Mouse (Mus musculus) lung, adult 18-20 months (tissue): ENCODE data around the gene Itgb4.
A peak's percentile ranks its signal among the peaks of the same experiment; 100 is the strongest.

Experiments
- DNase-seq, 2 experiments: peaks; one replicate each; pipeline ENCODE4 v3.0.0; 2022; ENCODE audit warnings: mixed read lengths in 2 of 2

Gene Itgb4

GRCm38 (mm10) chr11:115971016-115971415, 3.5 kb upstream of the Itgb4 start:
- DNase-seq: no peak

DNA sequence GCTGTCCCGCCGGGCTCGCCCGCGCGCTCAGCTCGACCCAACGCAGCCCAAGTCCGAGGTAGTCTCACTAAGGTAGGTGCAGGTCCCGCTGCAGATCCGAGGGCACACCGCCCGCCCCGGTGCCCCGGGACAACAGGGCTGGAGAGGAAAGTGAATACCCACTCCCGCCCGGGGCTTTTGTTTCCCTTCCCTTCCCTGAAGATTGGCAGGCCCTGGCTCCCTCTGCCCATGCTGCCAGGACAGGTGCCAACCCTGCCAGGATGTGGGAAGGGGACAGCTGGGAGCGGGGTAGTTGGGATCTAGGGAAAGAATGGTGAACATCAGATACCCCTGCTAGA, 543 bp downstream of the Itgb4 start:
- no peak for DNase-seq

- no peak for DNase-seq
Measured at GRCm38 (mm10) chr11:115975544-115975943, 1.0 kb downstream of the Itgb4 start.

DNA sequence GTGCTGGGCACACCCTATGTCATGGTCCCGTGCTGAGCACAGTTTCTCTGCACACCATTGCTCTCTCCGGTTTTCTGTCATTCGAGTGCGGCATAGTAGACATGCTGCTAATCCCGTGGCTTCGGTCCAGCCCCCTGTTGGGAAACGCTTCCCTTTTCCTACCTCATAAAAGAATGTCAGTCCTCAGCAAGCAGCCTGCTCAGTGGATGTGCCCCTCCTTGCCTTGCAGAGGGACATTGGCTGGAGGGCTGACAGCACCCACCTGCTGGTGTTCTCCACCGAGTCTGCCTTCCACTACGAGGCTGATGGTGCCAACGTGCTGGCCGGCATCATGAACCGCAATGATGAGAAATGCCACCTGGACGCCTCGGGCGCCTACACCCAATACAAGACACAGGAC, 8.0 kb downstream of the Itgb4 start:
- DNase-seq: no peak

DNA sequence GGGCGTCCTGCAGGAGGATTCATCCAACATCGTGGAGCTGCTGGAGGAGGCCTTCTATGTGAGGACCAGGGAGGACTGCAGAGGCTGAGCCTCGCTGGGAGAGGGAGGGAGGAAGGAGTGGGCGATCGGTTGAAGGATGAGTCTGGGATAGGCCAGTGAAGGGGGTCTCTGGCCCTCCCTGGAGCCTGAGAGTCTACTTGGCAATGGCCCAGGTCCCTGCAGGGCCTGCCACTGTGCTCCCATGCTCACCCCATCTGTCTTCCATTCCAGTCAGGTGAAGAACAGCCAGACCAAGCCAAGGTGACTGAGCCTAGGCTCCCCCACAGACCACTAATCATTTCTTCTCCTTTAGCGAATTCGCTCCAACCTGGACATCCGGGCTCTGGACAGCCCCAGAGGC, 8.8 kb downstream of the Itgb4 start:
- DNase-seq: no peak

- DNase-seq: no peak
Measured at GRCm38 (mm10) chr11:115989686-115990085, 15.2 kb downstream of the Itgb4 start.

DNA sequence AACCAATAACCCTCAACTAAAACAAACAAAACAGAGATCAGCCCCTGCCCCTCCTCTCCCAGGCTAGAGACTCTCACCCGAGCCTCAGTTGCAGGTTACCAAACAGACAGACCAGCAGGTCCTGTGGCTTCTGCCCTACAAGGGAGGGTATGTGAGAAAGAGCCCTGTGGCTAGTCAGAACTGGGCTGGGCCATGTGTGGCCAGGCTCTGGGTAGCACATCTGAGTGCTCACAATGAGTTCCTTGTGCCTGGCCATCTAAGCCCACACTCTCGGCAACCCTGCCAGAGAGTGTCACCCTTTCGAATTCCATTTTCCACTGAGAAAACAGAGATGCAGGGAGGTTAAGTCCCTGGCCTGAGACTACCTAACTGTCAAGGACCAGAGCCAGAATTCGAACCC, 17.6 kb downstream of the Itgb4 start:
- DNase-seq: no peak

DNA sequence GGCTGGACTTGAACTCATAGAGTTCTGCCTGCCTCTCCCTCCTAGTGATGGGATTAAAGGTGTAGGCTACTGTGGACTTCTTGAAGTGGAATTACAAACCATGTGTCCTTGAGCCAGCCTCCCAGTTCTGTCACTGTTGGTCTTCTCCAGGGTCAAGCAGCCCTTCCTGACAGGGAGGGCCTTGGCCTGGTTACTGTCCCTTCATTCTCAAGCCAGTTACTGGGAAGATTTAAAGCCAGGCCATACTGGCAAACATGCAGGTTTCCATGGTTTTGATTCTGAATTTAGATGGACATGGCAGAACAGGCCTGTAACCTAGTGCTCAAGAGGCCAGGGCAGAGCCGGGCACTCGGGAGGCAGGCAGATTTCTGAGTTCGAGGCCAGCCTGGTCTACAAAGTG, 20.7 kb downstream of the Itgb4 start:
- DNase-seq: no peak

GRCm38 (mm10) chr11:115997047-115997446, 22.5 kb downstream of the Itgb4 start:
- DNase-seq: no peak

GRCm38 (mm10) chr11:115997662-115998061, 23.2 kb downstream of the Itgb4 start:
- no peak for DNase-seq

- no peak for DNase-seq
Measured at GRCm38 (mm10) chr11:115999027-115999426, 24.5 kb downstream of the Itgb4 start.

DNA sequence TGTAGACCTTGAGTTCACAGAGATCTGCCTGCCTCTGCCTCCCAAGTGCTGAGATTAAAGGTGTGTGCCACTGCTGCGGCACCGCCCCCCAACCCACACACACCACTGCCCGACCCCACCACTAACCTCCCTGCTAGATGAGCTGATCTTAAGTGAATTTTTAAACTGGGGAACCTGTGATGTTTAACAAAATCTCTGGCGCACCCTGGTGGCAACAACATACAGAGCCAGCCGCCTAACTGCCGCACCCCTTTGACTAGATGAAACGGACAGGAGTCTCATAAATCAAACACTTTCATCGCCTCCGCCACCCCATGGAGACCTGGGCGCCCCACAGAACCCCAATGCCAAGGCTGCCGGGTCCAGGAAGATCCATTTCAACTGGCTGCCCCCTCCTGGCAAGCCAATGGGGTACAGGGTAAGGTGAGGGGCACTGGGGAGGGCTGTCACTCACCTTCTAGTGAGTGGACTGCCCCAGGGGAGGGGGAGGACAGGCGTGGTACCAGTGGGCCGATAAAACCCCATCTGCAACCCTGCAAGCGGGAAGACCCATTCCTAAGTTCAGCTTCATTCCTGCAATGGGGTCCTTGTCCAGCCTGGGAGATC, 25.1 kb downstream of the Itgb4 start:
- peak; percentile 72 to 75 for DNase-seq

- no peak for DNase-seq
Measured at GRCm38 (mm10) chr11:116000607-116001006, 26.1 kb downstream of the Itgb4 start.

DNA sequence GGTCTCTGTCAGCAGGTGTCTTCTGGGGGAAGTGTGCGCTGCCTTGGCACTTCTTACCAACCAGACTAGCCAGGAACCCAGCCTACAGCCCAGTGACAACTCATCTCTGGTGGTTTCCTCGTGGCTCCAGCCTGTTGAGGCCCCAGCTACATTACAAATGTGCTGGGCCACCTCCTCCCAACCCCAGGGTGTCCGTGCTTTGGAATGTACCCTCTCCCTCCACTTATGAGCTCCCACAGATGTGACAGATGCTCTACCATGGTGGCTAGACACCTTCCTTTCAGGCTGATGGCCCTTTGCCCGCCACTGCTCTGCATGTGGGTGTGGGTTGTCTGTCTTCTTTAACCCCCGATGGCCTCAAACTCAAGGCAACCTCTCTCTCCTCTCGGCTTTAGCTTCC, 27.2 kb downstream of the Itgb4 start:
- no peak for DNase-seq

GRCm38 (mm10) chr11:116002894-116003293, 28.4 kb downstream of the Itgb4 start:
- no peak for DNase-seq

- DNase-seq: no peak
Measured at GRCm38 (mm10) chr11:116004186-116004823, 29.8 kb downstream of the Itgb4 start.

GRCm38 (mm10) chr11:116004840-116005700, 30.6 kb downstream of the Itgb4 start:
- DNase-seq: peak; percentile 84 to 88

GRCm38 (mm10) chr11:116005701-116006419, 31.4 kb downstream of the Itgb4 start:
- no peak for DNase-seq

- no peak for DNase-seq
Measured at GRCm38 (mm10) chr11:116007095-116007850, 32.8 kb downstream of the Itgb4 start.

DNA sequence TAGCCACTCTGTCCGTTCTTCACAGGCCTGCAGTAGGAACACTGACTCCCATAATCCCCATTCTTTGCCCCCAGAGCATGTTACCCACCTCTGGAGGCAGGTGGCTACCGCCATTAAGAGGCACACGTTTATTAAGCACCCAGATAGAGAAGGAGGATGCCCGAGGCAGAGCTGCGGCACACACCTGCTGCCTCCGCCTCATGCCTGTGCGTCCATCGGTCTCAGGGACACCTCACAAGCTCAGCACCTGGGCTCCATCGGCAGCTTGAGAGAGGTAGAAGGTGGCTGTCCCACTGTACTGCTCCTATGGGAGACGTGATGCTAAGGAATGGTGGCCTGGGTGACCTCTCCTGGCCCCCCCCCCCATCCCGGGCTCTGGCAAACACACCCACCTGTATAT, 33.9 kb downstream of the Itgb4 start:
- no peak for DNase-seq

- DNase-seq: no peak
Measured at GRCm38 (mm10) chr11:116008832-116009375, 34.4 kb downstream of the Itgb4 start.

GRCm38 (mm10) chr11:116009661-116010060, 35.2 kb downstream of the Itgb4 start:
- DNase-seq: no peak
